Mouse (Mus musculus) cerebellum, adult (tissue): ENCODE data around the gene Gm20924.
"Not testable (repeated sequence)": the region's sequence is repeated elsewhere in the genome, so short reads cannot be mapped to it uniquely, and the experiment has no call there.

Experiments
- ATAC-seq: cut with Nextera tagmentation; 2 replicates; pipeline ENCODE4 v1.9.2; 2017; ENCODE audit warnings: mild to moderate bottlenecking, moderate library complexity, mixed read lengths; ENCODE audit not compliant: insufficient number of reproducible peaks, low FRiP score, low TSS enrichment

Gene Gm20924

GRCm38 (mm10) chrY:65207427-65207826 lies at the start of gene Gm20924:
Gene Gm20924 (minus strand): TSS chrY:65207527.
- ATAC-seq: not testable (repeated sequence)
